Mouse (Mus musculus) lung, postnatal 0 days (tissue): ENCODE data around the gene Cenpa.

Experiments
- CTCF ChIP-seq: IDR thresholded peaks from 2 replicates; pipeline ENCODE4 v1.5.1; 2016; ENCODE audit warnings: antibody characterized with exemption, mild to moderate bottlenecking
- EP300 ChIP-seq: IDR thresholded peaks from 2 replicates; pipeline ENCODE4 v1.6.1; 2016; ENCODE audit warnings: antibody characterized with exemption, mild to moderate bottlenecking, control low read depth

- TF ChIP-seq CTCF (no peak), EP300 (no peak)
Measured at GRCm38 (mm10) chr5:30630401-30630800, 36.2 kb upstream of the Cenpa start.
